Mouse (Mus musculus) ES-CJ7 (cell line): Measurements from ENCODE around the gene Tnip1.
"Not testable (repeated sequence)": the region's sequence is repeated elsewhere in the genome, so short reads cannot be mapped to it uniquely, and the experiment has no call there.

ENCODE experiments used
- DNase-seq: peaks from one replicate; pipeline ENCODE4 v3.0.0; 2011; ENCODE audit warnings: low read depth, low spot score

The Tnip1 gene

GRCm38 (mm10) chr11:54972049-54972723 is 9.5 kb upstream of the Tnip1 start:
- DNase-seq, result no peak

- peak; percentile 56 for DNase-seq
Observed at GRCm38 (mm10) chr11:54971365-54972048, 8.8 kb upstream of the Tnip1 start.

GRCm38 (mm10) chr11:54965234-54965633 is 2.5 kb upstream of the Tnip1 start:
- DNase-seq, result no peak

- no peak for DNase-seq
Observed at GRCm38 (mm10) chr11:54961921-54962320, 796 bp downstream of the Tnip1 start.

GRCm38 (mm10) chr11:54961164-54961850 is 1.4 kb downstream of the Tnip1 start:
- DNase-seq, result no peak

GRCm38 (mm10) chr11:54960251-54960650 is 2.5 kb downstream of the Tnip1 start:
- no peak for DNase-seq

- peak; percentile 84 for DNase-seq
Observed at GRCm38 (mm10) chr11:54958571-54959073, 4.1 kb downstream of the Tnip1 start.

GRCm38 (mm10) chr11:54957708-54958107 is 5.0 kb downstream of the Tnip1 start:
- DNase-seq, result not testable (repeated sequence)

GRCm38 (mm10) chr11:54956912-54957311 is 5.8 kb downstream of the Tnip1 start:
- peak; percentile 48 for DNase-seq

GRCm38 (mm10) chr11:54955735-54956480 is 6.8 kb downstream of the Tnip1 start:
- peak; percentile 96 for DNase-seq

- DNase-seq, result not testable (repeated sequence)
Observed at GRCm38 (mm10) chr11:54955400-54955734, 7.3 kb downstream of the Tnip1 start.

GRCm38 (mm10) chr11:54954716-54955115 is 8.0 kb downstream of the Tnip1 start:
- no peak for DNase-seq

GRCm38 (mm10) chr11:54953993-54954446 is 8.7 kb downstream of the Tnip1 start:
- peak; percentile 78 for DNase-seq

- no peak for DNase-seq
Observed at GRCm38 (mm10) chr11:54952651-54953050, 10.1 kb downstream of the Tnip1 start.

GRCm38 (mm10) chr11:54950684-54951083 is 12.0 kb downstream of the Tnip1 start:
- no peak for DNase-seq

- no peak for DNase-seq
Observed at GRCm38 (mm10) chr11:54949717-54950116, 13.0 kb downstream of the Tnip1 start.

- no peak for DNase-seq
Observed at GRCm38 (mm10) chr11:54944702-54945101, 18.0 kb downstream of the Tnip1 start.

GRCm38 (mm10) chr11:54940056-54940455 is 22.7 kb downstream of the Tnip1 start:
- no peak for DNase-seq

- DNase-seq, result no peak
Observed at GRCm38 (mm10) chr11:54939501-54939900, 23.2 kb downstream of the Tnip1 start.

GRCm38 (mm10) chr11:54936771-54937140 is 26.0 kb downstream of the Tnip1 start:
- no peak for DNase-seq

- DNase-seq, result peak; percentile 56
Observed at GRCm38 (mm10) chr11:54936035-54936770, 26.5 kb downstream of the Tnip1 start.
